Mouse (Mus musculus) ES-E14 (cell line): Measurements from ENCODE around the gene Edn3. TPM values are rescaled to one million over a fixed set of nuclear protein-coding genes. Genes with fewer than 3 reads are reported as not detected.
A peak's percentile ranks its signal among the peaks of the same experiment; 100 is the strongest.

Source experiments
- DNase-seq: peaks from one replicate; pipeline ENCODE4 v3.0.0-alpha.2; 2013; ENCODE audit warnings: low read depth, low spot score
- H3K27ac ChIP-seq: 2 replicates; pipeline ENCODE4 v1.5.1; 2012; ENCODE audit warnings: low read depth, mild to moderate bottlenecking, low read length, moderate library complexity, mixed read lengths; ENCODE audit not compliant: poor library complexity, insufficient read depth, severe bottlenecking
- H3K36me3 ChIP-seq: 2 replicates; pipeline ENCODE4 v1.6.1; 2012; ENCODE audit warnings: mild to moderate bottlenecking, low read length, moderate library complexity, mixed read lengths; ENCODE audit not compliant: control insufficient read depth, poor library complexity, insufficient read depth, severe bottlenecking
- H3K4me1 ChIP-seq, 2 experiments: fragments of 150-350 bp in 1 of 2; sonication (generic) in 1 of 2; 2 replicates each; pipeline ENCODE4 v1.6.1; 2012; ENCODE audit warnings: low read length in 2 of 2, mild to moderate bottlenecking in 1 of 2, mixed read lengths in 1 of 2; ENCODE audit not compliant: control insufficient read depth in 2 of 2, insufficient read depth in 2 of 2, poor library complexity in 1 of 2
- H3K4me3 ChIP-seq, 2 experiments: fragments of 150-350 bp in 1 of 2; sonication (generic) in 1 of 2; 2 replicates each; pipeline ENCODE4 v1.5.1; 2012; ENCODE audit warnings: low read length in 2 of 2, low read depth in 1 of 2, mild to moderate bottlenecking in 1 of 2, mixed read lengths in 1 of 2; ENCODE audit not compliant: insufficient read depth in 1 of 2, poor library complexity in 1 of 2, severe bottlenecking in 1 of 2
- H3K9ac ChIP-seq: 2 replicates; pipeline ENCODE4 v1.6.1; 2012; ENCODE audit warnings: low read depth, mild to moderate bottlenecking, low read length, mixed read lengths; ENCODE audit not compliant: poor library complexity, insufficient read depth, severe bottlenecking
- H3K9me3 ChIP-seq: fragments of 150-350 bp; sonication (generic); 2 replicates; pipeline ENCODE4 v1.6.1; 2012; ENCODE audit warnings: low read depth, mild to moderate bottlenecking, low read length; ENCODE audit not compliant: control insufficient read depth, insufficient read depth
- CHD2 ChIP-seq: IDR thresholded peaks from 2 replicates; pipeline ENCODE4 v1.6.1; 2014; ENCODE audit warnings: mild to moderate bottlenecking, low read depth, low read length, inconsistent platforms
- HCFC1 ChIP-seq: IDR thresholded peaks from 2 replicates; pipeline ENCODE4 v1.6.1; 2012; ENCODE audit warnings: low read length, inconsistent platforms, borderline replicate concordance; ENCODE audit not compliant: insufficient read depth
- MAFK ChIP-seq: IDR thresholded peaks from 2 replicates; pipeline ENCODE4 v1.6.1; 2014; ENCODE audit warnings: mild to moderate bottlenecking, low read depth, low read length, inconsistent platforms; ENCODE audit not compliant: insufficient read depth
- ZC3H11A ChIP-seq: IDR thresholded peaks from 2 replicates; pipeline ENCODE4 v1.6.1; 2012; ENCODE audit warnings: low read depth, mild to moderate bottlenecking, inconsistent platforms, low read length, borderline replicate concordance
- ZNF384 ChIP-seq: IDR thresholded peaks from 2 replicates; pipeline ENCODE4 v1.6.1; 2012; ENCODE audit warnings: low read depth, low read length, inconsistent platforms
- in situ Hi-C, 2 experiments: fragments of 600-800 bp; cut with MboI; formaldehyde crosslinking; loops; one replicate each; pipeline ENCODE4 v1.15.1; 2025; ENCODE audit warnings: low sequenced_read_pairs in 2 of 2, inconsistent platforms in 1 of 2; ENCODE audit not compliant: unreplicated experiment in 2 of 2
- total RNA-seq: library from RNA; depleted of rRNA; stranded (reverse); fragments of 300-350 nt; gene quantifications from 2 replicates; pipeline ENCODE4 v1.2.3, GENCODE M21; 2012

Gene Edn3
- total RNA-seq, 1 experiment: 0.22 TPM

DNA sequence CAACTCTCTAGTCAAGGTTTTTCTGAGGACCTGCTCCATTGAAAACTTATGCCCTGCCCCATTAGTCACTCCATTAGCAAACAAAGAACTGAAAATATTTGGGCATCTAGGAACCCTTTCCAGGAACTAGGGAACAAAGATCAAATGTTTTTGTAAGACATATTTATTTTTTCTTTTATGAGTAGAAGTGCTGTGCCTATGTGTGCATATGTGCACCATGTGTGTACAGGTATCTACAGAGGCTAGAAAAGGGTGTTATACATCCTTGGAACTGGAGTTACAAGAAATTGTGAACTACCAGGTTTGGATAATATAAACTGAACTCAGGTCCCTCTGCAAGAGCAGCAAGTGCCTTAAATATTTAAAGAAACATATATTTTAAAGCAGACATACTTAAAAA, 28.4 kb downstream of the Edn3 start:
- no peak for TF ChIP-seq HCFC1
- TF ChIP-seq ZNF384: no peak
- TF ChIP-seq MAFK: no peak
- no peak for TF ChIP-seq CHD2
- TF ChIP-seq ZC3H11A: no peak
- no peak for DNase-seq
- Histone ChIP-seq H3K9ac (no peak overlapping the region), H3K4me1 (no peaks in the 10 kb centered on the region), H3K4me3 (no peak overlapping the region), H3K27ac (no peak overlapping the region), H3K9me3 (no peaks in the 10 kb centered on the region), H3K36me3 (no peaks in the 10 kb centered on the region)
- in situ Hi-C loops: no loop called here

- in situ Hi-C loops: no loop called here
- no peaks in the 10 kb centered on the region for H3K36me3 ChIP-seq
- no peak for TF ChIP-seq CHD2
- TF ChIP-seq ZNF384: no peak
- no peak for TF ChIP-seq ZC3H11A
- TF ChIP-seq HCFC1: no peak
- no peak for TF ChIP-seq MAFK
- no peak overlapping the region for H3K27ac ChIP-seq
- no peak overlapping the region for H3K9ac ChIP-seq
- H3K4me3 ChIP-seq: no peak overlapping the region
- no peaks in the 10 kb centered on the region for H3K4me1 ChIP-seq
- H3K9me3 ChIP-seq: no peaks in the 10 kb centered on the region
- DNase-seq: no peak
Observed at GRCm38 (mm10) chr2:174792436-174793125, 32.2 kb downstream of the Edn3 start.

- H3K9ac ChIP-seq: no peak overlapping the region
- in situ Hi-C loops: no loop called here
- DNase-seq: no peak
- H3K27ac ChIP-seq: no peak overlapping the region
- TF ChIP-seq CHD2: no peak
- TF ChIP-seq HCFC1: no peak
- TF ChIP-seq MAFK: no peak
- no peak for TF ChIP-seq ZC3H11A
- no peak for TF ChIP-seq ZNF384
- H3K9me3 ChIP-seq: no peaks in the 10 kb centered on the region
- H3K36me3 ChIP-seq: no peaks in the 10 kb centered on the region
- H3K4me1 ChIP-seq: no peaks in the 10 kb centered on the region
- no peak overlapping the region for H3K4me3 ChIP-seq
Observed at GRCm38 (mm10) chr2:174793181-174793580, 32.8 kb downstream of the Edn3 start.

GRCm38 (mm10) chr2:174796998-174797397, 36.6 kb downstream of the Edn3 start:
- Histone ChIP-seq H3K9me3 (no peaks in the 10 kb centered on the region), H3K27ac (no peak overlapping the region), H3K4me1 (no peaks in the 10 kb centered on the region), H3K36me3 (no peaks in the 10 kb centered on the region), H3K9ac (no peak overlapping the region), H3K4me3 (no peak overlapping the region)
- no peak for TF ChIP-seq ZNF384
- TF ChIP-seq MAFK: peak; percentile 60; the same call in 1 of the 2 replicates
- in situ Hi-C loops: no loop called here
- peak; percentile 40 for DNase-seq

- no peak overlapping the region for H3K27ac ChIP-seq
- DNase-seq: no peak
- H3K9me3 ChIP-seq: no peaks in the 10 kb centered on the region
- TF ChIP-seq ZC3H11A (no peak), HCFC1 (no peak), ZNF384 (no peak), CHD2 (no peak), MAFK (no peak)
- in situ Hi-C loops: no loop called here
- no peak overlapping the region for H3K9ac ChIP-seq
- no peaks in the 10 kb centered on the region for H3K4me1 ChIP-seq
- H3K4me3 ChIP-seq: no peak overlapping the region
- no peaks in the 10 kb centered on the region for H3K36me3 ChIP-seq
Observed at GRCm38 (mm10) chr2:174797495-174798068, 37.2 kb downstream of the Edn3 start.
